Comparison of ENCODE assay signal across 19 mouse cellular contexts in the genomic region with DNA sequence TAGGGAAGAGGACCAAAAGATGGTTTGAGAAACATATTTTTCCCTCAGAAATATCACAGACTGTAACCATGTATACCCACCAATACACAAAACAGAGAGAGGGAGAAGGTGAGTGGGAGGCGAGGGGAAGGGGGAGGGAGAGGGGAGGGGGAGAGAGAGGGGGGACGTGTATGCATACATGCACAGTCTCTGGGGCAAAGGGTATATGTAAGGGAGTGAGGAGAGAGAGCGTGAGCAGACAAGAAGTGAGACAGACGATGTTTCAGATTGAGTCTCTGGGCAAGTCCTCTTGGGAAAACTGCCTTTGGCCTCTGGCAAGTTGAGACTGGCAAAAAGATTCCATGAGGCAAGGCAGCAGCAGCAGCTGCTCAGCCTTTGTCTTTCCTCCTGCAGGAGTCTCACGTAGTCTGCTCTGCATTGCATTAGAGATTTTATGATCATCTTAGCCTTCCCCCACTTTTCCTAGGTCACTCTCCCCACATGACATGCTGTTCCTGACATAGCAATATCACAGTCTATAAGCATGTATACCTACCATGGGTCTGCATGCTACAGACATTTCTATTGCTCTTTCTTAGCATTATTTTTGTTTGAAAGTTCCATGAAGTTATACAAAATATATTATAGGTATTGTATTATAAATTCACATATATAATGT.
DNase-seq lines count a peak whose midpoint lies in the region; ATAC-seq and TF ChIP-seq lines count a peak whose summit lies in the region.
"Had no signal": no experiment of that assay in that cellular context is flagged by ENCODE, and none has a peak within 500 bp of the region (broad histone marks: within the 10 kb centered on the region; RNA-seq: fewer than 3 reads in every experiment).

No protein-coding gene starts in this region.

- no peak overlapping the region for H3K9ac ChIP-seq in midbrain, embryonic 15.5 days
- H3K9ac ChIP-seq in midbrain, embryonic 11.5 days (ENCODE audit: low read length) = no peak overlapping the region
- no peak overlapping the region for H3K9ac ChIP-seq in embryonic facial prominence, embryonic 12.5 days
- no peak overlapping the region for H3K9ac ChIP-seq in limb, embryonic 14.5 days (ENCODE audit: low read depth, low read length, severe bottlenecking)
- H3K9ac ChIP-seq: embryonic facial prominence, embryonic 15.5 days; intestine, embryonic 15.5 days; liver, embryonic 12.5 days; lung, embryonic 14.5 days had no signal

- H3K4me3 ChIP-seq in midbrain, embryonic 15.5 days = no peak overlapping the region
- no peak overlapping the region for H3K4me3 ChIP-seq in midbrain, embryonic 11.5 days (ENCODE audit: low read depth, low read length)
- no peak overlapping the region for H3K4me3 ChIP-seq in embryonic facial prominence, embryonic 12.5 days
- H3K4me3 ChIP-seq in limb, embryonic 14.5 days (replicated peaks; ENCODE audit: low read length) = no peak overlapping the region
- no peak overlapping the region for H3K4me3 ChIP-seq in cerebellum, adult 2 months (replicated peaks; ENCODE audit: insufficient read depth, low read depth, low read length)
- H3K4me3 ChIP-seq: embryonic facial prominence, embryonic 15.5 days; intestine, embryonic 15.5 days; liver, embryonic 12.5 days had no signal

- H3K4me2 ChIP-seq in midbrain, embryonic 15.5 days = no peak overlapping the region
- no peak overlapping the region for H3K4me2 ChIP-seq in midbrain, embryonic 11.5 days
- no peak overlapping the region for H3K4me2 ChIP-seq in embryonic facial prominence, embryonic 12.5 days (replicated peaks)
- no peak overlapping the region for H3K4me2 ChIP-seq in limb, embryonic 14.5 days (replicated peaks; ENCODE audit: low read depth, low read length, severe bottlenecking)
- H3K4me2 ChIP-seq: embryonic facial prominence, embryonic 15.5 days; heart, embryonic 11.5 days; intestine, embryonic 15.5 days; liver, embryonic 12.5 days; lung, embryonic 14.5 days had no signal

- H3K27me3 ChIP-seq in midbrain, embryonic 15.5 days (replicated peaks) = no peaks in the 10 kb centered on the region
- no peaks in the 10 kb centered on the region for H3K27me3 ChIP-seq in midbrain, embryonic 11.5 days (ENCODE audit: control insufficient read depth, insufficient read depth, low read length)
- H3K27me3 ChIP-seq in embryonic facial prominence, embryonic 12.5 days = no peaks in the 10 kb centered on the region
- H3K27me3 ChIP-seq in limb, embryonic 14.5 days (ENCODE audit: control insufficient read depth, insufficient read depth, low read length) = no peaks in the 10 kb centered on the region
- no peaks in the 10 kb centered on the region for H3K27me3 ChIP-seq in cerebellum, adult 2 months (ENCODE audit: control insufficient read depth, insufficient read depth, low read length)
- H3K27me3 ChIP-seq: embryonic facial prominence, embryonic 15.5 days; intestine, embryonic 15.5 days; liver, embryonic 12.5 days; Patski had no signal

- TF ChIP-seq CTCF in cerebellum, adult 2 months (IDR thresholded peaks at IDR 0.05; ENCODE audit: borderline replicate concordance, insufficient read depth, low read depth, low read length) = no peak

- ATAC-seq in midbrain, embryonic 15.5 days (replicated peaks) = 0 out of 2 replicates have a peak, but pooled peaks have one; percentile 27
- no peak for ATAC-seq in midbrain, embryonic 11.5 days (ENCODE audit: low FRiP score)
- ATAC-seq in embryonic facial prominence, embryonic 12.5 days (ENCODE audit: insufficient number of reproducible peaks, insufficient read depth, low FRiP score, low TSS enrichment) = 0 out of 2 replicates have a peak, but pooled peaks have one; percentile 56
- ATAC-seq in limb, embryonic 14.5 days (ENCODE audit: low FRiP score, low read depth) = no peak
- ATAC-seq: intestine, embryonic 15.5 days; liver, embryonic 12.5 days; Patski had no signal

- H3K27ac ChIP-seq in midbrain, embryonic 15.5 days = no peak overlapping the region
- no peak overlapping the region for H3K27ac ChIP-seq in midbrain, embryonic 11.5 days (ENCODE audit: low read depth, low read length)
- no peak overlapping the region for H3K27ac ChIP-seq in embryonic facial prominence, embryonic 12.5 days
- no peak overlapping the region for H3K27ac ChIP-seq in limb, embryonic 14.5 days (replicated peaks; ENCODE audit: low read depth, low read length)
- no peak overlapping the region for H3K27ac ChIP-seq in cerebellum, adult 2 months (ENCODE audit: insufficient read depth, low read length)
- H3K27ac ChIP-seq: embryonic facial prominence, embryonic 15.5 days; intestine, embryonic 15.5 days; liver, embryonic 12.5 days; macrophage had no signal

- no peaks in the 10 kb centered on the region for H3K36me3 ChIP-seq in midbrain, embryonic 15.5 days (replicated peaks)
- no peaks in the 10 kb centered on the region for H3K36me3 ChIP-seq in midbrain, embryonic 11.5 days (ENCODE audit: control insufficient read depth, insufficient read depth, low read length)
- no peaks in the 10 kb centered on the region for H3K36me3 ChIP-seq in embryonic facial prominence, embryonic 12.5 days
- no peaks in the 10 kb centered on the region for H3K36me3 ChIP-seq in limb, embryonic 14.5 days (ENCODE audit: control insufficient read depth, insufficient read depth, low read length)
- H3K36me3 ChIP-seq: embryonic facial prominence, embryonic 15.5 days; intestine, embryonic 15.5 days; liver, embryonic 12.5 days had no signal

- no peak for TF ChIP-seq POLR2A in limb, embryonic 14.5 days (IDR thresholded peaks at IDR 0.05; ENCODE audit: borderline replicate concordance, extremely low read depth, insufficient read depth, insufficient read length)
- no peak for TF ChIP-seq POLR2A in cerebellum, adult 2 months (IDR thresholded peaks at IDR 0.05; ENCODE audit: borderline replicate concordance, insufficient read depth, low read length)

- DNase-seq in midbrain, embryonic 11.5 days (ENCODE audit: low spot score, missing footprints) = no peak
- DNase-seq in embryo, embryonic 10 days (ENCODE audit: low spot score) = peak; percentile 4
- peak; percentile 16 for DNase-seq in limb, embryonic 14.5 days (ENCODE audit: low spot score)
- DNase-seq in cerebellum, adult 2 months = no peak
- no peak for DNase-seq in frontal cortex, adult 2 months (ENCODE audit: extremely low spot score in 1 of 2, low spot score in 1 of 2)
- DNase-seq: adrenal gland, postnatal 36 days; gastrocnemius, postnatal 25 days; heart, postnatal 14 days; kidney, postnatal 4 days; lung, embryonic 14.5 days; thymus, postnatal 4 days had no signal

- no peaks in the 10 kb centered on the region for H3K9me3 ChIP-seq in midbrain, embryonic 15.5 days
- H3K9me3 ChIP-seq in midbrain, embryonic 11.5 days (ENCODE audit: control insufficient read depth, low read length) = no peaks in the 10 kb centered on the region
- H3K9me3 ChIP-seq in embryonic facial prominence, embryonic 12.5 days = no peaks in the 10 kb centered on the region
- no peaks in the 10 kb centered on the region for H3K9me3 ChIP-seq in limb, embryonic 14.5 days (ENCODE audit: control insufficient read depth, low read length)
- H3K9me3 ChIP-seq: embryonic facial prominence, embryonic 15.5 days; intestine, embryonic 15.5 days; liver, embryonic 12.5 days had no signal

- 61% methylated on average over 5 of the region's 5 CpGs for WGBS in midbrain, embryonic 15.5 days
- 67% methylated on average over 5 of the region's 5 CpGs for WGBS in midbrain, embryonic 11.5 days
- 40% methylated on average over 5 of the region's 5 CpGs for WGBS in embryonic facial prominence, embryonic 12.5 days
- WGBS in limb, embryonic 14.5 days = 45% methylated on average over 5 of the region's 5 CpGs
- 53% methylated on average over 5 of the region's 5 CpGs for WGBS in cerebellum, adult 2 months

- no peaks in the 10 kb centered on the region for H3K4me1 ChIP-seq in midbrain, embryonic 15.5 days
- no peaks in the 10 kb centered on the region for H3K4me1 ChIP-seq in midbrain, embryonic 11.5 days (ENCODE audit: control insufficient read depth, insufficient read depth, low read length)
- no peaks in the 10 kb centered on the region for H3K4me1 ChIP-seq in embryonic facial prominence, embryonic 12.5 days
- H3K4me1 ChIP-seq in limb, embryonic 14.5 days (ENCODE audit: control insufficient read depth, insufficient read depth, low read length) = no peaks in the 10 kb centered on the region
- H3K4me1 ChIP-seq in cerebellum, adult 2 months (ENCODE audit: control insufficient read depth, insufficient read depth, low read length) = no peaks in the 10 kb centered on the region
- H3K4me1 ChIP-seq: intestine, embryonic 15.5 days; liver, embryonic 12.5 days had no signal

Comparison
In these comparisons a context has a peak if more than half of its experiments do, and no peak if none do; other contexts are left out.
1. ATAC-seq: peak in midbrain, embryonic 15.5 days (single experiment) and embryonic facial prominence, embryonic 12.5 days (single experiment); none in midbrain, embryonic 11.5 days (single experiment) and limb, embryonic 14.5 days (single experiment).
2. DNase-seq: peak in embryo, embryonic 10 days (single experiment) and limb, embryonic 14.5 days (single experiment); none in midbrain, embryonic 11.5 days (single experiment), cerebellum, adult 2 months (0 of 2) and frontal cortex, adult 2 months (0 of 2).